Mouse (Mus musculus) olfactory bulb, adult 2 months (tissue): ENCODE data around the gene Siglec1. TPM values are rescaled to one million over a fixed set of nuclear protein-coding genes. Genes with fewer than 3 reads are reported as not detected.
A peak's percentile ranks its signal among the peaks of the same experiment; 100 is the strongest.

Experiments
- H3K27ac ChIP-seq: fragments of 200-500 bp; 2 replicates; pipeline ENCODE4 v1.5.1; 2012; ENCODE audit warnings: low read depth, low read length; ENCODE audit not compliant: insufficient read depth
- H3K4me1 ChIP-seq: fragments of 200-500 bp; 2 replicates; pipeline ENCODE4 v1.6.1; 2012; ENCODE audit warnings: low read length; ENCODE audit not compliant: control insufficient read depth, insufficient read depth
- H3K4me3 ChIP-seq: fragments of 200-500 bp; 2 replicates; pipeline ENCODE4 v1.5.1; 2012; ENCODE audit warnings: mild to moderate bottlenecking, low read depth, low read length, moderate library complexity; ENCODE audit not compliant: insufficient read depth
- CTCF ChIP-seq: fragments of 200-500 bp; IDR thresholded peaks from 2 replicates; pipeline ENCODE4 v1.5.1; 2012; ENCODE audit warnings: low read depth, mild to moderate bottlenecking, low read length, moderate library complexity; ENCODE audit not compliant: insufficient read depth
- POLR2A ChIP-seq: fragments of 200-500 bp; IDR thresholded peaks from 2 replicates; pipeline ENCODE4 v1.6.1; 2012; ENCODE audit warnings: mild to moderate bottlenecking, low read depth, low read length, moderate library complexity; ENCODE audit not compliant: insufficient read depth
- WGBS: fragments of 180-500 bp; shearing (Covaris S2); methylation state at CpG from one replicate; pipeline ENCODE4 v1.1.7; 2018; 5-methylcytosine and 5-hydroxymethylcytosine counted together
- polyA plus RNA-seq: library from polyadenylated mRNA; stranded (reverse); fragments of >200 nt; gene quantifications from 2 replicates; pipeline ENCODE4 v1.2.4, GENCODE M21; 2012; ENCODE audit warnings: low replicate concordance; ENCODE audit not compliant: missing spikeins, insufficient read depth, insufficient read length

Siglec1 gene
- polyA plus RNA-seq, 1 experiment, result not detected

DNA sequence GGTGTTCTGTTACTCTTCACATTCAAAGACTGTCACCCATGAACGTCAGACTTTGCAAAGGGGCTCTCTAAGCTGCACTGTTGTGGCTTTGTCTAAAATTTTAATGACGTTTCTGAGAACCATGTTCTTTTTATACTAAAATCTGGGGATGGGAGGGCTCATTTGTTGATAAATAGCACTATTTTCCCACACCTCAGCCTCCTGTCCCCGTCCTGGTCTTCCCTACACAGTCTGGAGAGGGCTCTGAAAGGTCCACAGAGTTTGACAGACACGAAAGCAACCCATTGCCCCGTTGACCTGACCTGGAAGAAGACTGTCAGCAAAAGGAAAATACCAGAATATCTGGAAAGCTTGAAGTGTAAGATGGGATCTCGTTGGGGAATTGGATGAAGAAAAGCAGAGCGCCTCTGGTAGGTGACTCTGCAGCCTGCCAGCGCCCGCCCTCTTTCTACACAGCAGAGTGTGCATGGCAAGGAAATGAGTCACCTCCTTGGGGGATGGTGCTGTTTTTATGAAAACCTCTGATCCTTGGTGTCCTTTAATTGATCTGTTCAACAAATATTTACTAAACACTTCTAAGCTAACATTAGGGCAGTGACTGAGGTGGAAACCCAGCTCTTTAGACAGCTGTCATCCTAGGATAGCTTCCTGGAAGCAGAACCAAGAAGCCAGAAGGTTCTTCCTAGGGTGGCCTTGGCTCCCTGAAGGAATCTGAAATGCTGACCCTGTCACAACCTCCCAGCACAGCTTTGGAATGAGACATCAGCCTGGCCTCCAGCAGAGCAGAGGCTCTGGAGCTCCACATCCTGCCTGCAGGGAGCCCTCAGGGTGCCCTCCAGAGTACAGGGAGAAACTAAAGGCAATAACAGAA, 57.3 kb downstream of the Siglec1 start:
- H3K4me3 ChIP-seq, result no peak overlapping the region
- WGBS, result 49% methylated on average over 9 of the region's 9 CpGs
- TF ChIP-seq POLR2A, result no peak
- no peak for TF ChIP-seq CTCF
- peak overlapping the region; percentile 83 for H3K27ac ChIP-seq
- H3K4me1 ChIP-seq, result peaks cover 7% of the 10 kb centered on the region

- H3K27ac ChIP-seq, result no peak overlapping the region
- TF ChIP-seq POLR2A, result no peak
- no peak for TF ChIP-seq CTCF
- 88% methylated on average over 3 of the region's 3 CpGs for WGBS
- H3K4me1 ChIP-seq, result peaks cover 7% of the 10 kb centered on the region
- no peak overlapping the region for H3K4me3 ChIP-seq
Measured at GRCm38 (mm10) chr2:131026941-131027340, 59.6 kb downstream of the Siglec1 start.

GRCm38 (mm10) chr2:131025230-131025629, 61.3 kb downstream of the Siglec1 start:
- H3K4me1 ChIP-seq, result peaks cover 7% of the 10 kb centered on the region
- H3K4me3 ChIP-seq, result no peak overlapping the region
- TF ChIP-seq POLR2A (no peak), CTCF (no peak)
- H3K27ac ChIP-seq, result no peak overlapping the region
- 94% methylated on average over 2 of the region's 2 CpGs for WGBS

Other genes starting within 250 kb of the Siglec1 start
- gene 4930402H24Rik, start 180.4 kb downstream of the Siglec1 start, polyA plus RNA-seq, result not detected in 2 replicates
- 69.6 TPM in 1 of 2 replicates, not detected in the other for gene Atrn, start 180.3 kb downstream of the Siglec1 start, polyA plus RNA-seq
- not detected in 2 replicates for gene Gfra4, start 43.7 kb downstream of the Siglec1 start, polyA plus RNA-seq
- not detected in 2 replicates for gene Adam33, start 23.0 kb downstream of the Siglec1 start, polyA plus RNA-seq
- not detected in 2 replicates for gene Hspa12b, start 40.5 kb upstream of the Siglec1 start, polyA plus RNA-seq
- gene Gm11037, start 46.7 kb upstream of the Siglec1 start, polyA plus RNA-seq, result not detected in 2 replicates
- not detected in 2 replicates for gene 1700037H04Rik, start 73.3 kb upstream of the Siglec1 start, polyA plus RNA-seq
- gene Cenpb, start 93.3 kb upstream of the Siglec1 start, polyA plus RNA-seq, result not detected in 2 replicates
- not detected in 2 replicates for gene Cdc25b, start 100.2 kb upstream of the Siglec1 start, polyA plus RNA-seq
- gene Spef1, start 100.5 kb upstream of the Siglec1 start, polyA plus RNA-seq, result not detected in 2 replicates
- not detected in 2 replicates for gene Ap5s1, start 120.3 kb upstream of the Siglec1 start, polyA plus RNA-seq
- gene Mavs, start 147.3 kb upstream of the Siglec1 start, polyA plus RNA-seq, result not detected in 2 replicates
- gene Pank2, start 175.7 kb upstream of the Siglec1 start, polyA plus RNA-seq, result not detected in 2 replicates